Mouse (Mus musculus) mesoderm, embryonic 11.5 days (tissue): ENCODE data around the gene E2f1.

Experiments
- DNase-seq: peaks from one replicate; pipeline ENCODE4 v3.0.0-alpha.2; 2012; ENCODE audit warnings: low read depth, low spot score

E2f1 gene

GRCm38 (mm10) chr2:154551927-154552326 lies 17.8 kb downstream of the E2f1 start:
- DNase-seq, result peak; percentile 39

GRCm38 (mm10) chr2:154551476-154551875 lies 18.2 kb downstream of the E2f1 start, which contains the start of gene Actl10:
Actl10 (plus strand) TSS chr2:154551776.
- DNase-seq, result no peak

GRCm38 (mm10) chr2:154550937-154551336 lies 18.8 kb downstream of the E2f1 start:
- no peak for DNase-seq

GRCm38 (mm10) chr2:154549886-154550189 lies 19.9 kb downstream of the E2f1 start:
- no peak for DNase-seq

GRCm38 (mm10) chr2:154549127-154549885 lies 20.4 kb downstream of the E2f1 start:
- peak; percentile 88 for DNase-seq

- DNase-seq, result peak; percentile 47
These were observed 21.0 kb downstream of the E2f1 start for GRCm38 (mm10) chr2:154548688-154549087.

GRCm38 (mm10) chr2:154546711-154547110 lies 23.0 kb downstream of the E2f1 start, which contains the start of gene 1700003F12Rik:
1700003F12Rik (plus strand) TSS chr2:154547085.
- no peak for DNase-seq

GRCm38 (mm10) chr2:154543567-154544347 lies 25.9 kb downstream of the E2f1 start:
- DNase-seq, result no peak

GRCm38 (mm10) chr2:154541630-154542029 lies 28.1 kb downstream of the E2f1 start:
- no peak for DNase-seq

GRCm38 (mm10) chr2:154539720-154540119 lies 30.0 kb downstream of the E2f1 start:
- peak; percentile 36 for DNase-seq

- no peak for DNase-seq
These were observed 31.0 kb downstream of the E2f1 start for GRCm38 (mm10) chr2:154538710-154539109.

- DNase-seq, result no peak
These were observed 31.4 kb downstream of the E2f1 start for GRCm38 (mm10) chr2:154538310-154538709.

- DNase-seq, result no peak
These were observed 34.9 kb downstream of the E2f1 start for GRCm38 (mm10) chr2:154534704-154535270.

- no peak for DNase-seq
These were observed 36.8 kb downstream of the E2f1 start for GRCm38 (mm10) chr2:154532888-154533287.

GRCm38 (mm10) chr2:154526531-154526930 lies 43.2 kb downstream of the E2f1 start:
- DNase-seq, result no peak

- DNase-seq, result no peak
These were observed 44.4 kb downstream of the E2f1 start for GRCm38 (mm10) chr2:154525285-154525684.

- DNase-seq, result no peak
These were observed 47.4 kb downstream of the E2f1 start for GRCm38 (mm10) chr2:154522334-154522733.

GRCm38 (mm10) chr2:154521449-154521848 lies 48.2 kb downstream of the E2f1 start:
- no peak for DNase-seq

- no peak for DNase-seq
These were observed 52.3 kb downstream of the E2f1 start for GRCm38 (mm10) chr2:154517424-154517823.

- no peak for DNase-seq
These were observed 52.7 kb downstream of the E2f1 start for GRCm38 (mm10) chr2:154516944-154517343.

GRCm38 (mm10) chr2:154510141-154510540 lies 59.6 kb downstream of the E2f1 start:
- no peak for DNase-seq
